Mouse (Mus musculus): ENCODE data around the gene Usp36. TPM values are rescaled to one million over a fixed set of nuclear protein-coding genes. Genes with fewer than 3 reads are reported as not detected.
A peak's percentile ranks its signal among the peaks of the same experiment; 100 is the strongest.

Usp36 gene
- polyA plus RNA-seq, 1 experiment from 2014 or later = 14.8 TPM

DNA sequence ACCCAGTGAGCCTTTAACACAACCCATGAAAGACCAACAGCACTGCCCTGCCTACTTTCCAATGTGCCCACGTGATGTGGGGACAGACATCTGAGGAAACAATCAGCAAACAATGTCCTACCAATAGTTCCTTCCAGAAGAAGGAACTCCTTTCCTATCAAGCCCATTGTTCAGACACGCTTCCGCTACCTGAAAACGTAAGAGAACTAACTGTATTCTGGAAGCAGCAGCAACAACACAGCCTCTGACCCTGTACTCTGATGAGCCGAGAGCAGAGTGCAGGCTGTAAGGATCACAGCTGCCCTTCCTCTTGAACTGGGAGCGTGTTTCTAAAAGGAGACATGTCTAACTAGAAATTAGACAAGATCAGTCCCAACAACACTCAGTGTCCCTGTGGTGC, 55.5 kb downstream of the Usp36 start:
- peaks cover 62% of the 10 kb centered on the region for H3K4me1 ChIP-seq (replicated peaks)
- H3K4me3 ChIP-seq = no peak overlapping the region
- H3K9me3 ChIP-seq (replicated peaks) = no peaks in the 10 kb centered on the region
- 61% methylated on average over 6 of the region's 6 CpGs for WGBS
- H3K4me2 ChIP-seq = no peak overlapping the region
- no peaks in the 10 kb centered on the region for H3K27me3 ChIP-seq (replicated peaks)
- no peaks in the 10 kb centered on the region for H3K36me3 ChIP-seq
- no peak for ATAC-seq (ENCODE audit: insufficient number of reproducible peaks, low FRiP score)
- 0 out of 2 replicates have a peak overlapping the region, but pooled peaks have one; percentile 7 for H3K27ac ChIP-seq (ENCODE audit: poor library complexity, severe bottlenecking)
- no peak overlapping the region for H3K9ac ChIP-seq

DNA sequence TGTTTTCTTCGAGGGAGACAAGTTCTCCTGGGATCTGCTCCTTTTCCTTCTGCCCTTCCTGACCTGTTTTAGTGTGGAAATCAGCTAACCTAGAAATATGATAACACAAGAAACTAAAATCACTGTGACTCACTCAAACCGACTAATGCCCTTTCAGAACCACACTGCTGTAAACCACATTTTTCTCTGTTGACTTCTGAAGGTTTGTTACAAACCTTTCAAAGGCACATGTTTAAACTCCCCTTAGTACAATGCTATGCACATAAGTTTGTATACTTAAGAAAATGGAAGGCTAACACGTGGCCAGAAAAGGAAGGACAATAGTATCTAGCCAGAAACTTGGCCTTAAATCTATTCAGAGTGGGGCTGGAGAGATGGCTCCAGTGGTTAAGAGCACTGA, 56.1 kb downstream of the Usp36 start:
- ATAC-seq (ENCODE audit: insufficient number of reproducible peaks, low FRiP score) = no peak
- Histone ChIP-seq H3K9me3 (replicated peaks) (no peaks in the 10 kb centered on the region), H3K27me3 (replicated peaks) (no peaks in the 10 kb centered on the region), H3K4me3 (no peak overlapping the region), H3K27ac (ENCODE audit: poor library complexity, severe bottlenecking) (no peak overlapping the region), H3K9ac (no peak overlapping the region), H3K4me1 (replicated peaks) (peaks cover 57% of the 10 kb centered on the region), H3K36me3 (no peaks in the 10 kb centered on the region), H3K4me2 (no peak overlapping the region)
- WGBS = 57% methylated on average over 3 of the region's 3 CpGs

DNA sequence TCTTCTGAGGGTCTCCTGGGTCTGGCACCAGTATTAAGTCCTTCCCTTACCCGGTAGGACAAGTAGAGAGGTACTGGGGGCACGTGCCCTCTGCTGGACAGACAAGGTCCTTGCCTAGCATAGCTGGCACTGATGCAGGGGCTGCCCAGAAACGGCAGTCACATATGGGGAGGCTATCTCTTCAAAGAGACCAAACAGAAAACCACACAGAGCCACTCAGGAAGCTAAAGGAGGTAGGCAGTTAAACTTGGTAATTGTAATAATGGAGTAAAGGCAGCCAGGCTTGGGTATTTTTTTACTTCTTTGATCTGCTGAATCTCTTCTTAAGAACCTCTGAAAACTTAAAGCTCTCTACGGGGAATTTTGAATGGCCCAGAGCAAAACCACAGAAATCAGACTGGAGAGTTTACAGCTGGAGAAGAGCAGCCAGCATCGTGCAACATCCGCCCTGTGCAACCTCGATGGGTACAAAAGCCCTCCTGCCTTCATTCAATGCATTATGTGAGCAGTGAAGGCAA, 57.7 kb downstream of the Usp36 start:
- Histone ChIP-seq H3K4me2 (no peak overlapping the region), H3K36me3 (no peaks in the 10 kb centered on the region), H3K9me3 (replicated peaks) (no peaks in the 10 kb centered on the region), H3K4me3 (no peak overlapping the region), H3K9ac (no peak overlapping the region), H3K27me3 (replicated peaks) (no peaks in the 10 kb centered on the region), H3K4me1 (replicated peaks) (peaks cover 49% of the 10 kb centered on the region), H3K27ac (ENCODE audit: poor library complexity, severe bottlenecking) (no peak overlapping the region)
- ATAC-seq (ENCODE audit: insufficient number of reproducible peaks, low FRiP score) = no peak
- 57% methylated on average over 7 of the region's 7 CpGs for WGBS

DNA sequence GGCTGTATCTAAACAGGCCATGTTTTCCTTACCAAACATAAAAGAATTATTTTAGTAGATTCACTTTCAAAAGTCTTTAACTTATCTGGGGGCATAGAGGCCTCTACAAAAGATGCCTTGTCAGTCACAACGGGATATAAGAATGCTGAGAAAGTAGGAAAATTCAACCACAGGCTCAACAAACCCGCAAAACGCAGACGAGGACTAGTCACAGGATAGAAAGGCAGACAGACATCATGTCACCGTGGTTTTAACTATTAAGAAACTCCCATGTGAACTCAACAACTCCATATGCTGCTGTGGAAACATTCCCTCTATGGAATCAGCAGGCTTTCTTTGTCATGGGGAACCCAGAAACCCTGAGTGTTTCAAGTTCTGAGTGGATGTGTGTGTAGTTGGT, 60.1 kb downstream of the Usp36 start:
- peaks cover 50% of the 10 kb centered on the region for H3K4me1 ChIP-seq (replicated peaks)
- no peak overlapping the region for H3K4me2 ChIP-seq
- no peaks in the 10 kb centered on the region for H3K36me3 ChIP-seq
- no peak for ATAC-seq (ENCODE audit: insufficient number of reproducible peaks, low FRiP score)
- no peak overlapping the region for H3K9ac ChIP-seq
- 84% methylated on average over 5 of the region's 5 CpGs for WGBS
- no peak overlapping the region for H3K4me3 ChIP-seq
- no peak overlapping the region for H3K27ac ChIP-seq (ENCODE audit: poor library complexity, severe bottlenecking)
- no peaks in the 10 kb centered on the region for H3K27me3 ChIP-seq (replicated peaks)
- H3K9me3 ChIP-seq (replicated peaks) = no peaks in the 10 kb centered on the region

DNA sequence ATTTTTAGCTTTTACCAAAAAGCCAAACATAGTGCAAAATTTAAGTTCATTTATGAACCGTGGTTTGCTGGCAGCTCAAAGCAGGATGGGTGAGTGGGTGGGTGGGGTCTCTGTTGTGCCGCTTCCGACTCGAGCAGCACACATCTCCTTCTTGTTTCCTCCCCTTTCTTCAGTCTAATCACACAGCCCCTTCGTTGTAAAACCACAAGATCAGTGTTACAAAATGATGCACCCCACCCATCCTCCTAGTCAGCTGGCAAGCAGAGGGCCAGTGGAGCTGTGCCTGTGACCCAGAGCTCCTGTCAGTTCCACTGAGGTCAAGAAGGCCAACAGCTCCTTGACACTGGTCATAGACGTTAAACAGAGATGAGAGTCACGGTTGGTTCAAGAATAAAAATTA, 62.4 kb downstream of the Usp36 start:
- Histone ChIP-seq H3K27me3 (replicated peaks) (no peaks in the 10 kb centered on the region), H3K9me3 (replicated peaks) (no peaks in the 10 kb centered on the region), H3K9ac (no peak overlapping the region), H3K4me3 (no peak overlapping the region), H3K4me1 (replicated peaks) (peaks cover 55% of the 10 kb centered on the region), H3K4me2 (no peak overlapping the region), H3K27ac (ENCODE audit: poor library complexity, severe bottlenecking) (no peak overlapping the region), H3K36me3 (no peaks in the 10 kb centered on the region)
- WGBS = 66% methylated on average over 7 of the region's 7 CpGs
- ATAC-seq (ENCODE audit: insufficient number of reproducible peaks, low FRiP score) = no peak

DNA sequence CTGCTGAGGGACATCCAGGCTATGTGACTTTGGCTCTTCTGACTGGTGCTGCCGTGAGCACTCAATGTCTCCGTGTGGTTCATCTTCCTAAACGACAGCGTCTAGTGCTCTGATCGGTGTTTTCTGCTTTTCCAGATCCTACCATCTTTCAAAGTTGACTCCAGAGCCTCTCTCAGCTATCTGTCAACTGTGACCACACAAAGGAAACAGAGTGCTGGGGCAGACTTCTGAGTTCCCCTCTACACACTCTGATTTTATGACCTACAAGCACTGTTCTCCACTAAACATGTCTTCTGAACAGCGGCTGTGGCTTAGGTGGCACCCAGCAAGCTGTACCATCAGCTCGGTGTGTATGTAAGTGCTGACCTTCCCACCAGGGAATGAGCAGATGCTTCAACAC, 63.2 kb downstream of the Usp36 start:
- H3K9me3 ChIP-seq (replicated peaks) = no peaks in the 10 kb centered on the region
- no peaks in the 10 kb centered on the region for H3K27me3 ChIP-seq (replicated peaks)
- H3K36me3 ChIP-seq = no peaks in the 10 kb centered on the region
- WGBS = 84% methylated on average over 7 of the region's 7 CpGs
- no peak for ATAC-seq (ENCODE audit: insufficient number of reproducible peaks, low FRiP score)
- H3K4me3 ChIP-seq = no peak overlapping the region
- no peak overlapping the region for H3K4me2 ChIP-seq
- H3K4me1 ChIP-seq (replicated peaks) = peaks cover 52% of the 10 kb centered on the region
- H3K27ac ChIP-seq (ENCODE audit: poor library complexity, severe bottlenecking) = no peak overlapping the region
- H3K9ac ChIP-seq = no peak overlapping the region

DNA sequence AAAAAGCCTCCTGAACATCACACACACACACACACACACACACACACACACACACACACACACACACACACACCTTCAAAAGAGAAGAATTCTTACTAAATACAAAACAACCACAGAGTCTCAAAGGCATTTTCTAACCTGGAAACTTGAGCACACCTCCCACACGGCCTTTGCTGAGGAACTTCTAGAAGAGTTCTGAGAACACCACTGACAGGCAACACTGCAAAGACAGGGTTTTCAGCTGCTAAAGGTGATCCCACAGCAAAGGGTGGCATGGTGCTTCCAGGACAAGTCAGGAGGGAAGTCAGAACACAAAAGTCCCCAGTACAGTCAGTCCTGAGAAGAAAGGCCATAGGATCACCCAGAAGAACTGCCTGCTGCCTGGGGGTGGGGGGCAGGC, 64.2 kb downstream of the Usp36 start:
- no peak for ATAC-seq (ENCODE audit: insufficient number of reproducible peaks, low FRiP score)
- H3K9ac ChIP-seq = no peak overlapping the region
- H3K36me3 ChIP-seq = no peaks in the 10 kb centered on the region
- no peak overlapping the region for H3K27ac ChIP-seq (ENCODE audit: poor library complexity, severe bottlenecking)
- no peak overlapping the region for H3K4me3 ChIP-seq
- no peaks in the 10 kb centered on the region for H3K9me3 ChIP-seq (replicated peaks)
- 56% methylated on average over 1 of the region's 1 CpGs for WGBS
- H3K4me1 ChIP-seq (replicated peaks) = peaks cover 48% of the 10 kb centered on the region
- no peaks in the 10 kb centered on the region for H3K27me3 ChIP-seq (replicated peaks)
- H3K4me2 ChIP-seq = no peak overlapping the region

DNA sequence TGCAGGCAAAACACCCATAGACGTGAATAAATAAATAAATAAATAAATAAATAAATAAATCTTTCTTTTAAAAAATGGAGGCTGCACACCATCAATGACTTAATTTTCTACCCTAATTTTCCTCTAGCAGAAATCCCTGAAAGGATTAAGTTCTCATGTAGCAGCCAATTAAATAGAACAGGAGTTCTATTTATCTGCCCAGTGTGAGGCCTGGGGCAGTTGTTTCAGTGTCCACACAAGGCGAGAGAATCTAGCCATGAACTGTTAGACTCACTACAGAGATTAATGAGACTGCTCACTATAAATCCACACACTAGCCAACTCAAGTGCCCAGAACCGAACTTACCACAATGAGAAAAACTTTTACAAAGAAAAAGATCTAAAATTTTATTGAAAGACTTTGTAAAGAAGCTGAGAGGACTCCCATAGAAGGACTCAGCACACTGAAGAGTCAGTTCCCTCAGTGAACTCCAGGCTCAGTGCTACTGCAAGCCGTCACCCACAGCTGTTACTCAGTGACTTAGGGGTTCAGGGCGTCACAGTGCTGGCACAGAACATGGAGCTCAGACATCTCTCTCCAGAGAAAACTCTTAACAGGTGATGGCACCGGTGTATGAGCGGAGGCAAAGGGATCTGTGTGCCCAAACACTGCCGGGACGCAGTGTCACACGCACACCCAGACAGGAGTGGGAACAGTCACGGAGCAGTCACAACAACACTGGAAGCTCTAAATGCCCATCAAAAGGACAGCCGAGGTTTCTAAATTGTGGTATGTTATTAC, 64.8 kb downstream of the Usp36 start:
- H3K27ac ChIP-seq (ENCODE audit: poor library complexity, severe bottlenecking) = no peak overlapping the region; the same call in 1 of the 2 replicates
- no peak overlapping the region for H3K4me2 ChIP-seq
- no peak for ATAC-seq (ENCODE audit: insufficient number of reproducible peaks, low FRiP score)
- 76% methylated on average over 12 of the region's 12 CpGs for WGBS
- no peaks in the 10 kb centered on the region for H3K27me3 ChIP-seq (replicated peaks)
- H3K4me3 ChIP-seq = no peak overlapping the region
- peaks cover 43% of the 10 kb centered on the region for H3K4me1 ChIP-seq (replicated peaks)
- H3K9ac ChIP-seq = no peak overlapping the region
- no peaks in the 10 kb centered on the region for H3K9me3 ChIP-seq (replicated peaks)
- H3K36me3 ChIP-seq = no peaks in the 10 kb centered on the region

DNA sequence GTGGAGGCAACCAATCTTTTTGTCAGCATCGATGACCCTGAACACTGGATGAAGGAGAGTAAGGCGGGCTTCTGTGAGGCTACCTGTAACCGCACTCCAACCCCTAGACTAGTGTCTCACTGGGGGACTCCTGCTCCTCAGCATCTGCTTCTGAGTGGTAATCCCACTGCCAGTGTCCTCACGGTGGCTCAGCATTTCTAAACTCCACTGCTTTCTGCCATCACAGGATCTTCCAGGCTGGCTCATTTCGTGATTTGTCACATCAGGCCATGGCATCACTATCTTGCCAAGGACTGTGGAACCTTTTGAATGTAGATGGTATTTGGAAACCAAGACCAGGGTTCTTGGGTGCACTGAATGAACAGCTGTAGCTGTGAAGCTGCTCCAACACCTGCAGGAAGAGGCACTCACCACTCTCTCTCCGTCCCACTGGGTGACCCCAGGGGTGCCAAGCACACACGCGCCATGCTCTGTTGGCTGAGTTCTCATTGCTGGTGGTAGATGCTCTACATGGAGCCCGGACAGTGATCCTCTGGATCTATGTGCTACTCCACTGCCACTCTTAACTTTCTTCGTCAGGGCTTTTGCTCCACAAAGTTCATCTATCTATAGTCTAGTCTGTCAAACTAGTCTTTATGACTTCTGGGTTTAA, 66.5 kb downstream of the Usp36 start:
- no peaks in the 10 kb centered on the region for H3K27me3 ChIP-seq (replicated peaks)
- no peak overlapping the region for H3K27ac ChIP-seq (ENCODE audit: poor library complexity, severe bottlenecking)
- no peaks in the 10 kb centered on the region for H3K36me3 ChIP-seq
- WGBS = 75% methylated on average over 10 of the region's 10 CpGs
- H3K9ac ChIP-seq = no peak overlapping the region
- ATAC-seq (ENCODE audit: insufficient number of reproducible peaks, low FRiP score) = no peak
- no peak overlapping the region for H3K4me3 ChIP-seq
- H3K9me3 ChIP-seq (replicated peaks) = no peaks in the 10 kb centered on the region
- peaks cover 39% of the 10 kb centered on the region for H3K4me1 ChIP-seq (replicated peaks)
- no peak overlapping the region for H3K4me2 ChIP-seq

DNA sequence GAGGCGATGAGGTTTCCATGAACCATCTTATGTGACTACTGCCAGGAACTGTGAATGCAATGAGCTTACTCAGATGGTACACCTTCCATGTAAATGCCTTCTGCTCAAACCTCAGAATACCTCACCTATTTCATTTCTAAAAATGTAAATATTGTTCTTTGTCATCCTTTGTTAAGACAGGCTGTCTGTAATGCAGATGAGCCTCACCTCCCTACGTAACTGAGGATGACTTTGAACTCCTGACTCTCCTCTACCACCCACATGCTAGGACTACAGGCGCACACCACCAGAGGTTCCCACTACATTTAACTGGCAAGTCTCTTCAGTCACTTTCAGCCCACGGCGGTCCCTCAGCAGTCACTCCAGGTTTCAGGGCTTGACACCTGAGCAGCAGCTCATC, 67.1 kb downstream of the Usp36 start:
- H3K27me3 ChIP-seq (replicated peaks) = no peaks in the 10 kb centered on the region
- H3K36me3 ChIP-seq = no peaks in the 10 kb centered on the region
- H3K4me2 ChIP-seq = no peak overlapping the region
- 0 out of 2 replicates have a peak overlapping the region, but pooled peaks have one; percentile 11 for H3K27ac ChIP-seq (ENCODE audit: poor library complexity, severe bottlenecking)
- H3K4me3 ChIP-seq = no peak overlapping the region
- WGBS = 75% methylated on average over 5 of the region's 5 CpGs
- ATAC-seq (ENCODE audit: insufficient number of reproducible peaks, low FRiP score) = no peak
- H3K9ac ChIP-seq = no peak overlapping the region
- H3K4me1 ChIP-seq (replicated peaks) = peaks cover 34% of the 10 kb centered on the region
- H3K9me3 ChIP-seq (replicated peaks) = no peaks in the 10 kb centered on the region

DNA sequence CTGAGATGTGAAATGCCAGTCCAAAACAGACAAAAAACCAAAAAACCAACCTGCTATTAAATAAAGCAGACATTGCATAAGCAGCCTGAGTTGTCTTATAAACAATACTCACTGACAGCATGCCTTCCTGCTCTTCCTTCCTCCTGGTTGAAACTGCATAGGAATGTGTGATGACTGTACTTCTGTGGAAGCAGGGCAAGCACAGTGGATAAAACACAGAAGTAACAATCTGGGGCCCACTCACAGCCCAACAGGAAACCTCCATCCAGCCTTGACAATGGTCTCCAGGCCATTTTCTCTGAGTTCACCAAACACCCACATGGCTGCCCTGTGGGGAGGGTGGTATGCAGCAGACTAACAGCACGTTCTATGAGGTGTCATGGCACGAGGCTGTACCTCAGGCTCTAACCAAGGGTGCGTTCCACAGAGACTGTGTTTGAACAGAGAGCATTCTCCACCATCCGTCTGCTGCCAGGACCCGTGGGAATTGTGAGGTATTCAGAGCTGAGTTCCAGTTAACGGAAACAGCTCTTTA, 67.6 kb downstream of the Usp36 start:
- H3K36me3 ChIP-seq = no peaks in the 10 kb centered on the region
- H3K9ac ChIP-seq = no peak overlapping the region
- peaks cover 31% of the 10 kb centered on the region for H3K4me1 ChIP-seq (replicated peaks)
- WGBS = 61% methylated on average over 6 of the region's 6 CpGs
- ATAC-seq (ENCODE audit: insufficient number of reproducible peaks, low FRiP score) = no peak
- no peak overlapping the region for H3K4me2 ChIP-seq
- no peaks in the 10 kb centered on the region for H3K9me3 ChIP-seq (replicated peaks)
- H3K27ac ChIP-seq (ENCODE audit: poor library complexity, severe bottlenecking) = 0 out of 2 replicates have a peak overlapping the region, but pooled peaks have one; percentile 11
- H3K4me3 ChIP-seq = no peak overlapping the region
- H3K27me3 ChIP-seq (replicated peaks) = no peaks in the 10 kb centered on the region

Measured in heart, embryonic 12.5 days (tissue).